Mouse (Mus musculus) MEL (cell line): ENCODE measurements around the gene Pptc7. TPM values are rescaled to one million over a fixed set of nuclear protein-coding genes. Genes with fewer than 3 reads are reported as not detected.

ENCODE experiments used
- DNase-seq: peaks from one replicate; pipeline ENCODE4 v3.0.0; 2011; ENCODE audit warnings: low read depth, low spot score
- H3K27ac ChIP-seq: 2 replicates; pipeline ENCODE4 v1.5.1; 2012; ENCODE audit warnings: low read depth, mild to moderate bottlenecking, control low read depth, low read length, moderate library complexity; ENCODE audit not compliant: control insufficient read depth
- H3K27me3 ChIP-seq, 2 experiments: fragments of 150-350 bp in 1 of 2; sonication (generic) in 1 of 2; 2 replicates each; pipeline ENCODE4 v1.6.1; 2012; ENCODE audit warnings: low read length in 2 of 2, mild to moderate bottlenecking in 2 of 2, improper control_type of control experiment in 1 of 2, moderate library complexity in 1 of 2; ENCODE audit not compliant: insufficient read depth in 2 of 2, control insufficient read depth in 1 of 2
- H3K36me3 ChIP-seq, 2 experiments: 2 replicates each; pipeline ENCODE4 v1.6.1; 2012 to 2014; ENCODE audit warnings: low read length in 2 of 2, improper control_type of control experiment in 1 of 2, inconsistent platforms in 1 of 2, mild to moderate bottlenecking in 1 of 2; ENCODE audit not compliant: insufficient read depth in 2 of 2, control insufficient read depth in 1 of 2
- H3K4me1 ChIP-seq, 2 experiments: fragments of 150-350 bp in 1 of 2; sonication (generic) in 1 of 2; 2 replicates each; pipeline ENCODE4 v1.6.1; 2012; ENCODE audit warnings: low read length in 2 of 2, improper control_type of control experiment in 1 of 2, mild to moderate bottlenecking in 1 of 2; ENCODE audit not compliant: insufficient read depth in 2 of 2, control insufficient read depth in 1 of 2
- H3K4me3 ChIP-seq, 2 experiments: fragments of 150-350 bp in 1 of 2; sonication (generic) in 1 of 2; 2 replicates each; pipeline ENCODE4 v1.5.1; 2012; ENCODE audit warnings: low read depth in 2 of 2, low read length in 2 of 2, mild to moderate bottlenecking in 2 of 2, moderate library complexity in 2 of 2, control low read depth in 1 of 2, improper control_type of control experiment in 1 of 2; ENCODE audit not compliant: control insufficient read depth in 1 of 2, insufficient read depth in 1 of 2
- H3K79me2 ChIP-seq: 2 replicates; pipeline ENCODE4 v1.6.1; 2012; ENCODE audit warnings: mild to moderate bottlenecking, low read length, moderate library complexity; ENCODE audit not compliant: control insufficient read depth, poor library complexity, insufficient read depth
- H3K9ac ChIP-seq: 2 replicates; pipeline ENCODE4 v1.6.1; 2012; ENCODE audit warnings: low read depth, mild to moderate bottlenecking, control low read depth, low read length, moderate library complexity; ENCODE audit not compliant: control insufficient read depth, poor library complexity, severe bottlenecking
- H3K9me3 ChIP-seq: fragments of 150-350 bp; sonication (generic); replicated peaks from 2 replicates; pipeline ENCODE4 v1.6.1; 2012; ENCODE audit warnings: mild to moderate bottlenecking, low read length, improper control_type of control experiment, moderate library complexity; ENCODE audit not compliant: insufficient read depth
- BHLHE40 ChIP-seq: IDR thresholded peaks from 2 replicates; pipeline ENCODE4 v1.6.1; 2012; ENCODE audit warnings: low read depth, mild to moderate bottlenecking, inconsistent platforms, low read length, improper control_type of control experiment, borderline replicate concordance
- CHD1 ChIP-seq: IDR thresholded peaks from 2 replicates; pipeline ENCODE4 v1.6.1; 2012; ENCODE audit warnings: low read depth, mild to moderate bottlenecking, inconsistent platforms, low read length, improper control_type of control experiment
- CHD2 ChIP-seq: IDR thresholded peaks from 2 replicates; pipeline ENCODE4 v1.6.1; 2011; ENCODE audit warnings: low read length, improper control_type of control experiment
- CTCF ChIP-seq, 3 experiments: IDR thresholded peaks in 2 of 3; conservative IDR thresholded peaks in 1 of 3; 2 replicates each; pipeline ENCODE4 v1.5.1; 2011 to 2012; ENCODE audit warnings: low read length in 3 of 3, low read depth in 2 of 3, mild to moderate bottlenecking in 2 of 3, improper control_type of control experiment in 1 of 3, inconsistent platforms in 1 of 3, mixed read lengths in 1 of 3, moderate library complexity in 1 of 3; ENCODE audit not compliant: control insufficient read depth in 1 of 3, insufficient read depth in 1 of 3, poor library complexity in 1 of 3, severe bottlenecking in 1 of 3
- EP300 ChIP-seq, 2 experiments: IDR thresholded peaks; 2 replicates each; pipeline ENCODE4 v1.6.1; 2011; ENCODE audit warnings: improper control_type of control experiment in 2 of 2, low read length in 2 of 2, low read depth in 1 of 2, mild to moderate bottlenecking in 1 of 2
- GATA1 ChIP-seq: IDR thresholded peaks from 2 replicates; pipeline ENCODE4 v1.6.1; 2011; ENCODE audit warnings: low read depth, low read length, improper control_type of control experiment
- JUND ChIP-seq: IDR thresholded peaks from 2 replicates; pipeline ENCODE4 v1.6.1; 2011; ENCODE audit warnings: low read depth, mild to moderate bottlenecking, improper control_type of control experiment, low read length
- KAT2A ChIP-seq: conservative IDR thresholded peaks from 2 replicates; pipeline ENCODE4 v1.6.1; 2012; ENCODE audit warnings: low read depth, low read length, improper control_type of control experiment, inconsistent platforms
- MAFK ChIP-seq: IDR thresholded peaks from 2 replicates; pipeline ENCODE4 v1.6.1; 2011; ENCODE audit warnings: low read depth, mild to moderate bottlenecking, low read length, improper control_type of control experiment, borderline replicate concordance
- MEF2A ChIP-seq: IDR thresholded peaks from 2 replicates; pipeline ENCODE4 v1.6.1; 2014; ENCODE audit warnings: low read depth, mild to moderate bottlenecking, inconsistent platforms, low read length, improper control_type of control experiment; ENCODE audit not compliant: poor library complexity, insufficient replicate concordance, severe bottlenecking; ENCODE audit errors: extremely low read depth
- MXI1 ChIP-seq: IDR thresholded peaks from 2 replicates; pipeline ENCODE4 v1.6.1; 2011; ENCODE audit warnings: mild to moderate bottlenecking, low read depth, low read length, improper control_type of control experiment
- MYC ChIP-seq: IDR thresholded peaks from 2 replicates; pipeline ENCODE4 v1.6.1; 2011; ENCODE audit warnings: low read depth, mild to moderate bottlenecking, low read length, improper control_type of control experiment, moderate library complexity
- NELFE ChIP-seq: IDR thresholded peaks from 2 replicates; pipeline ENCODE4 v1.6.1; 2011; ENCODE audit warnings: low read depth, low read length, improper control_type of control experiment
- POLR2AphosphoS2 ChIP-seq: IDR thresholded peaks from 2 replicates; pipeline ENCODE4 v1.6.1; 2011; ENCODE audit warnings: low read length, improper control_type of control experiment
- POLR2AphosphoS5 ChIP-seq: IDR thresholded peaks from 2 replicates; pipeline ENCODE4 v1.6.1; 2012; ENCODE audit warnings: low read depth, borderline replicate concordance, mild to moderate bottlenecking, inconsistent platforms, low read length, moderate library complexity, mixed read lengths
- TAL1 ChIP-seq: IDR thresholded peaks from 2 replicates; pipeline ENCODE4 v1.6.1; 2012; ENCODE audit warnings: mild to moderate bottlenecking, inconsistent platforms, low read length, moderate library complexity, mixed read lengths
- ZC3H11A ChIP-seq: IDR thresholded peaks from 2 replicates; pipeline ENCODE4 v1.6.1; 2012; ENCODE audit warnings: low read depth, mild to moderate bottlenecking, inconsistent platforms, low read length, improper control_type of control experiment
- ZKSCAN1 ChIP-seq: IDR thresholded peaks from 2 replicates; pipeline ENCODE4 v1.6.1; 2012; ENCODE audit warnings: low read depth, mild to moderate bottlenecking, inconsistent platforms, low read length, improper control_type of control experiment, moderate library complexity
- polyA plus RNA-seq, 2 experiments: library from polyadenylated mRNA; stranded (reverse) in 1 of 2; unstranded in 1 of 2; fragments of >175 nt in 1 of 2; fragments of >200 nt in 1 of 2; gene quantifications; 2 replicates each; pipeline versions ENCODE4 v1.2.1 to v1.2.4; 2012; ENCODE audit warnings: low replicate concordance in 2 of 2, low read depth in 1 of 2; ENCODE audit not compliant: insufficient read length in 2 of 2, insufficient read depth in 1 of 2, missing spikeins in 1 of 2
- total RNA-seq: library from RNA; depleted of rRNA; stranded (reverse); fragments of 300-350 nt; gene quantifications from 2 replicates; pipeline ENCODE4 v1.2.3, GENCODE M21; 2012

Gene Pptc7
- total and polyA plus RNA-seq, 3 experiments: 17.3 to 22.3 TPM; not detected in 1

GRCm38 (mm10) chr5:122325477-122325876 lies 41.3 kb downstream of the Pptc7 start:
- H3K27me3 ChIP-seq: no peaks in the 10 kb centered on the region
- DNase-seq: no peak
- no peaks in the 10 kb centered on the region for H3K79me2 ChIP-seq
- H3K4me1 ChIP-seq: no peaks in the 10 kb centered on the region
- peaks cover 0 to 6% of the 10 kb centered on the region in 2 experiments; a peak in 2 of 4 replicates for H3K36me3 ChIP-seq
- no peak overlapping the region for H3K27ac ChIP-seq
- no peak overlapping the region for H3K9ac ChIP-seq
- H3K9me3 ChIP-seq: no peaks in the 10 kb centered on the region
- no peak for TF ChIP-seq MEF2A
- TF ChIP-seq POLR2AphosphoS5: no peak
- no peak for TF ChIP-seq NELFE
- no peak for TF ChIP-seq POLR2AphosphoS2
- no peak for TF ChIP-seq TAL1
- TF ChIP-seq CHD1: no peak
- no peak for TF ChIP-seq MXI1
- no peak for TF ChIP-seq BHLHE40
- no peak for TF ChIP-seq MAFK
- H3K4me3 ChIP-seq: no peak overlapping the region

DNA sequence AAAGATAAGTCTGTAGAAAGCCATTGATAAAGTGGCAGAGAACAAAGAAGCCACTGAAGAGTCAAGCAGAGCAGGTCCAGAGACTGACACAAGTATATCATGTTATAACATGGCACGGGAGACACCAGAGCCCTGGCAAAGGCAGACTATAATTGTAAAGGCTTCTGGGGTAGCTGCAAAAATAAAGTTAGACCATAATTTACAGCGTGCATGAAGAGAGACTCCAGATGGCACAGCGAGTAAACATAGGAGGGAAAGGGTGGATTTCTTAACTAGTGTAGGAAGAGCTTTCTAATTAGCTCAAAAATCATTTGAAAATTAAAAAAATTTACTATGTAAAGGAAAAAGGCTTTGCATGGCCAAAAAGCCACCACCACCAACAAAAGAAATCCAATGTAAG lies 43.1 kb downstream of the Pptc7 start:
- TF ChIP-seq CTCF (IDR thresholded peaks at IDR 0.05 in 2 of 3, conservative IDR thresholded peaks at IDR 0.05 in 1 of 3; ENCODE audit: control insufficient read depth in 1 of 3, insufficient read depth in 1 of 3, low read depth in 2 of 3, low read length in 3 of 3, poor library complexity in 1 of 3, severe bottlenecking in 1 of 3): no peak
- no peak for TF ChIP-seq ZKSCAN1
- TF ChIP-seq EP300 (IDR thresholded peaks at IDR 0.05; ENCODE audit: low read depth in 1 of 2, low read length in 2 of 2): no peak
- TF ChIP-seq CHD2: no peak
- no peak for TF ChIP-seq JUND
- TF ChIP-seq KAT2A: no peak
- no peak for TF ChIP-seq NELFE
- no peak for TF ChIP-seq MAFK
- no peak for TF ChIP-seq ZC3H11A
- no peak for TF ChIP-seq POLR2AphosphoS2
- TF ChIP-seq MYC: no peak
- TF ChIP-seq POLR2AphosphoS5: no peak
- TF ChIP-seq GATA1: no peak
- Histone ChIP-seq H3K9ac (no peak overlapping the region), H3K4me1 (no peaks in the 10 kb centered on the region), H3K4me3 (no peak overlapping the region), H3K27ac (no peak overlapping the region), H3K9me3 (no peaks in the 10 kb centered on the region), H3K79me2 (no peaks in the 10 kb centered on the region), H3K36me3 (peaks cover 0 to 4% of the 10 kb centered on the region in 2 experiments; a peak in 2 of 4 replicates), H3K27me3 (no peaks in the 10 kb centered on the region)
- DNase-seq: no peak
